Mouse (Mus musculus) neural tube, embryonic 13.5 days (tissue): ENCODE data around the gene Tubb2b. TPM values are rescaled to one million over a fixed set of nuclear protein-coding genes. Genes with fewer than 3 reads are reported as not detected.

Source experiments
- ATAC-seq: fragments of 200-750 bp; cut with Nextera tagmentation; 2 replicates; pipeline ENCODE4 v1.8.0; 2017; ENCODE audit warnings: low read depth, mild to moderate bottlenecking, moderate TSS enrichment, moderate library complexity
- H3K27ac ChIP-seq: fragments of 300-500 bp; sonication (generic); replicated peaks from 2 replicates; pipeline ENCODE4 v1.5.1; 2015; ENCODE audit warnings: moderate library complexity, mild to moderate bottlenecking, inconsistent platforms
- H3K27me3 ChIP-seq: fragments of 300-500 bp; sonication (generic); 2 replicates; pipeline ENCODE4 v1.6.1; 2015; ENCODE audit warnings: mild to moderate bottlenecking, inconsistent platforms
- H3K36me3 ChIP-seq: fragments of 300-500 bp; sonication (generic); 2 replicates; pipeline ENCODE4 v1.6.1; 2015; ENCODE audit warnings: mild to moderate bottlenecking, inconsistent platforms
- H3K4me1 ChIP-seq: fragments of 300-500 bp; sonication (generic); replicated peaks from 2 replicates; pipeline ENCODE4 v1.6.1; 2015; ENCODE audit warnings: inconsistent platforms
- H3K4me2 ChIP-seq: fragments of 300-500 bp; sonication (generic); 2 replicates; pipeline ENCODE4 v1.6.1; 2015; ENCODE audit warnings: inconsistent platforms, mild to moderate bottlenecking, moderate library complexity
- H3K4me3 ChIP-seq: fragments of 300-500 bp; sonication (generic); 2 replicates; pipeline ENCODE4 v1.5.1; 2015; ENCODE audit warnings: mild to moderate bottlenecking, inconsistent platforms
- H3K9ac ChIP-seq: fragments of 300-500 bp; sonication (generic); 2 replicates; pipeline ENCODE4 v1.6.1; 2015; ENCODE audit warnings: moderate library complexity, mild to moderate bottlenecking, inconsistent platforms
- H3K9me3 ChIP-seq: fragments of 300-500 bp; sonication (generic); 2 replicates; pipeline ENCODE4 v1.6.1; 2016; ENCODE audit warnings: inconsistent platforms
- WGBS: fragments of 180-500 bp; shearing (Covaris S2); methylation state at CpG from one replicate; pipeline ENCODE4 v1.1.7; 2015; 5-methylcytosine and 5-hydroxymethylcytosine counted together
- polyA plus RNA-seq: library from polyadenylated mRNA; unstranded; fragments of >200 nt; fragmentation: Nextera tagmentation; extraction: Ambion mirVana; gene quantifications from 2 replicates; pipeline ENCODE4 v1.2.1, GENCODE M21; 2015

Tubb2b gene
- polyA plus RNA-seq, 1 experiment from 2014 or later, result 732 TPM

- no peaks in the 10 kb centered on the region for H3K9me3 ChIP-seq
- H3K4me3 ChIP-seq, result no peak overlapping the region
- no peak overlapping the region for H3K27ac ChIP-seq
- no peak overlapping the region for H3K9ac ChIP-seq
- H3K36me3 ChIP-seq, result 0 out of 2 replicates have a peak, but pooled peaks cover 2% of the 10 kb centered on the region
- no peak overlapping the region for H3K4me2 ChIP-seq
- 0 out of 2 replicates have a peak, but pooled peaks cover 4% of the 10 kb centered on the region for H3K4me1 ChIP-seq
- no peak for ATAC-seq
- no peaks in the 10 kb centered on the region for H3K27me3 ChIP-seq
- WGBS, result 85% methylated on average over 6 of the region's 6 CpGs
Observed at GRCm38 (mm10) chr13:34116508-34116907, 13.8 kb downstream of the Tubb2b start.

GRCm38 (mm10) chr13:34114654-34115053 lies 15.6 kb downstream of the Tubb2b start:
- Histone ChIP-seq H3K4me2 (no peak overlapping the region), H3K4me1 (peaks cover 7% of the 10 kb centered on the region), H3K4me3 (no peak overlapping the region), H3K9me3 (no peaks in the 10 kb centered on the region), H3K36me3 (no peaks in the 10 kb centered on the region), H3K27me3 (no peaks in the 10 kb centered on the region), H3K9ac (no peak overlapping the region), H3K27ac (no peak overlapping the region)
- no peak for ATAC-seq
- 83% methylated on average over 4 of the region's 4 CpGs for WGBS

- WGBS, result 85% methylated on average over 3 of the region's 3 CpGs
- Histone ChIP-seq H3K27me3 (no peaks in the 10 kb centered on the region), H3K27ac (no peak overlapping the region), H3K9me3 (no peaks in the 10 kb centered on the region), H3K36me3 (no peaks in the 10 kb centered on the region), H3K4me3 (no peak overlapping the region), H3K4me2 (no peak overlapping the region), H3K4me1 (peaks cover 6% of the 10 kb centered on the region), H3K9ac (no peak overlapping the region)
- ATAC-seq, result no peak
Observed at GRCm38 (mm10) chr13:34113086-34113485, 17.2 kb downstream of the Tubb2b start.

DNA sequence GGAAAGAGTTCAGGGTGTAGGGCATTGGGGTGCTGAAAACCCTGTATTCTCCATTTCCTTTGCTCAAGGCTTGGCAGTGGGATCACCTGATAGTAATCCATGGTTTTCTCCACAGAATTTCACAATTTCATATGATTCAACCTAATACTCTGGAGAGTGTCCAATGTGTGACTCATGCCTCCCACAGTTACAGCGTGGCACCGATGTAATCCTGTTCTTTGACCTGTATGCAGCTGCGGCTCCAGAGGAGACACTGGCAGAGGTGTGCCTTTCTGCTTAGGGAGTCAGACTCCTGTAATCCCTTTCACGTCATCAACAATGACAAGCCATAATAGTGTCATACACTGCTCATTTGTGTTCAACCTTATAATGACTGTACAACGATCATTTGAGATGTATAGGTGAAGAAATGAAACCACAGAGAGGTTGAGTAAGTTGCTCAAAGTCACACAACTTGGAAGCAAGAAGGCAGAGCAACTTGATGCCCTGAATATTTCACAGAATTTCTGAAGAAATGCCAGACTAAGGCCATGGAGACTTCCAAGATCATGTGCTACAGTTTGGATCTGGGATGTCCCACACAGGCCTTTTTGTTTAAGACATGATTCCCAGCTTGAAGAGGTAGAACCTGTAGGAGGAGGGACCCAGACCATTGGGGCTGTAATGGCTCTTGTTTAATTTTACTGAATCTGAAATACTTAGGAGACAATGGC lies 17.7 kb downstream of the Tubb2b start:
- Histone ChIP-seq H3K27me3 (no peaks in the 10 kb centered on the region), H3K4me2 (no peak overlapping the region), H3K9me3 (no peaks in the 10 kb centered on the region), H3K9ac (no peak overlapping the region), H3K4me1 (peaks cover 6% of the 10 kb centered on the region), H3K36me3 (no peaks in the 10 kb centered on the region), H3K27ac (no peak overlapping the region), H3K4me3 (no peak overlapping the region)
- ATAC-seq, result no peak
- 90% methylated on average over 5 of the region's 5 CpGs for WGBS

- Histone ChIP-seq H3K27me3 (no peaks in the 10 kb centered on the region), H3K36me3 (no peaks in the 10 kb centered on the region), H3K4me3 (no peak overlapping the region), H3K27ac (no peak overlapping the region), H3K4me2 (no peak overlapping the region), H3K4me1 (peaks cover 6% of the 10 kb centered on the region), H3K9ac (no peak overlapping the region), H3K9me3 (no peaks in the 10 kb centered on the region)
- ATAC-seq, result no peak
- WGBS, result 84% methylated on average over 3 of the region's 3 CpGs
Observed at GRCm38 (mm10) chr13:34111878-34112277, 18.4 kb downstream of the Tubb2b start.

- Histone ChIP-seq H3K27ac (no peak overlapping the region), H3K4me1 (peaks cover 6% of the 10 kb centered on the region), H3K4me3 (no peak overlapping the region), H3K9me3 (no peaks in the 10 kb centered on the region), H3K4me2 (no peak overlapping the region), H3K36me3 (no peaks in the 10 kb centered on the region), H3K27me3 (no peaks in the 10 kb centered on the region), H3K9ac (no peak overlapping the region)
- 85% methylated on average over 5 of the region's 5 CpGs for WGBS
- no peak for ATAC-seq
Observed at GRCm38 (mm10) chr13:34111019-34111418, 19.2 kb downstream of the Tubb2b start.

- Histone ChIP-seq H3K36me3 (no peaks in the 10 kb centered on the region), H3K4me2 (no peak overlapping the region), H3K4me1 (peaks cover 6% of the 10 kb centered on the region), H3K4me3 (no peak overlapping the region), H3K27ac (no peak overlapping the region), H3K9ac (no peak overlapping the region), H3K27me3 (no peaks in the 10 kb centered on the region), H3K9me3 (no peaks in the 10 kb centered on the region)
- ATAC-seq, result no peak
- WGBS, result 42% methylated on average over 4 of the region's 4 CpGs
Observed at GRCm38 (mm10) chr13:34109677-34110058, 20.6 kb downstream of the Tubb2b start.

DNA sequence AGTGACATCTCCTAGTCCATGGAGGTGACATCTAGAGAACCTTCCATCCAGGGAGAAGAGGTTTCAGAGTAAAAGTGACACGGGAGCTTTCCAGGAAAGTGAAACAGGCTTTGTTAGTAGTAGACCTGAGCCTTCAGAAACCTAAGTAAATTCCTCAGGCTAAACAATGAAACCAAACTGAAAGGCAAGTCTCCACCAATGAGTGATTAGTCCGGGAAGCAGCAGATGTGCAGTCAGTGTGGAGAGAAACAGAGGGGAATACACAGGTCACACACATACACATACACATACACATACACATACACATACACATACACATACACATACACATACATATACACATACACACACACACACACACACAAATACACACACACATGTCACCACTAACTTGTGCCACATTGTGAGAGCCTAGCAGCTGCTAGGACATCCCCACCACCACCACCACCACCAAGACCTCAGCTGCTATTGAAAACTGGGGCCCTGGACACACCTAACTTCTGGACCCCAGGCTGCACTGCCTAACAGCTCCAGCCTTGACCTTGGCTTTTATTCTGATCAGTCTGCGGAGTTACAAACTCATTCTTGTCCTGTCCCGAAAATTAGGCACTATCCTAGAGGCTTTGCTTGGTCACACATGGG lies 21.1 kb downstream of the Tubb2b start:
- Histone ChIP-seq H3K4me3 (no peak overlapping the region), H3K9ac (no peak overlapping the region), H3K4me2 (no peak overlapping the region), H3K27me3 (no peaks in the 10 kb centered on the region), H3K9me3 (no peaks in the 10 kb centered on the region), H3K27ac (no peak overlapping the region), H3K36me3 (no peaks in the 10 kb centered on the region), H3K4me1 (peaks cover 6% of the 10 kb centered on the region)
- no peak for ATAC-seq
- 74% methylated on average over 4 of the region's 4 CpGs for WGBS

- Histone ChIP-seq H3K36me3 (no peaks in the 10 kb centered on the region), H3K4me2 (no peak overlapping the region), H3K4me1 (peaks cover 6% of the 10 kb centered on the region), H3K27ac (no peak overlapping the region), H3K27me3 (no peaks in the 10 kb centered on the region), H3K4me3 (no peak overlapping the region), H3K9me3 (no peaks in the 10 kb centered on the region), H3K9ac (no peak overlapping the region)
- peak; percentile 53; the same call in 1 of the 2 replicates for ATAC-seq
- 86% methylated on average over 1 of the region's 1 CpGs for WGBS
Observed at GRCm38 (mm10) chr13:34106999-34107398, 23.3 kb downstream of the Tubb2b start.

DNA sequence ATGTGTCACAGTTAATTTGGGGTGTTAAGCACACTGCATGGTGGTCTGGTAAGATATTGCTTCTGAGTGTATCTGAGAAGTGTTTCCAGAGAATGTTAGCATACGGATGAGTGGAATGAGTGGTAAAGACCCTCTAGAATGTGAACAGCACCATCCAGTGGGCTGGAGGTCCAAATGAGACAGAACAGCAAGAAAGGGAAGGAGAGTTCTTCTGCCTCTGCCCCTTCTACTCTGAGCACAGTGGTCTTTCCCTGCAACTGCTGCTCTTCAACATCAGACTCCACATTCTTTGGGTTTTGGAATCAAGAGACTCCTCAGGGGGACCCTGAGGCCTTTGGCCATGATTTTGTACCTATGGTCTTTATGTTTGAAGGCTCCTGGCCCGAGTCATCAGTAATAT lies 24.0 kb downstream of the Tubb2b start:
- H3K4me1 ChIP-seq, result peaks cover 6% of the 10 kb centered on the region
- H3K27me3 ChIP-seq, result no peaks in the 10 kb centered on the region
- no peak for ATAC-seq
- 85% methylated on average over 2 of the region's 2 CpGs for whole genome bisulfite sequencing
- no peak overlapping the region for H3K4me3 ChIP-seq
- no peak overlapping the region for H3K9ac ChIP-seq
- no peaks in the 10 kb centered on the region for H3K36me3 ChIP-seq
- H3K4me2 ChIP-seq, result no peak overlapping the region
- no peaks in the 10 kb centered on the region for H3K9me3 ChIP-seq
- H3K27ac ChIP-seq, result no peak overlapping the region

- Histone ChIP-seq H3K4me2 (no peak overlapping the region), H3K27ac (no peak overlapping the region), H3K27me3 (no peaks in the 10 kb centered on the region), H3K4me3 (no peak overlapping the region), H3K9ac (no peak overlapping the region), H3K4me1 (peaks cover 10% of the 10 kb centered on the region), H3K36me3 (no peaks in the 10 kb centered on the region), H3K9me3 (no peaks in the 10 kb centered on the region)
- ATAC-seq, result no peak
- 66% methylated on average over 1 of the region's 1 CpGs for WGBS
Observed at GRCm38 (mm10) chr13:34105364-34105763, 24.9 kb downstream of the Tubb2b start.

- H3K4me1 ChIP-seq, result peaks cover 7% of the 10 kb centered on the region
- H3K9ac ChIP-seq, result no peak overlapping the region
- no peak overlapping the region for H3K4me3 ChIP-seq
- 91% methylated on average over 9 of the region's 9 CpGs for WGBS
- H3K9me3 ChIP-seq, result no peaks in the 10 kb centered on the region
- ATAC-seq, result no peak
- no peaks in the 10 kb centered on the region for H3K27me3 ChIP-seq
- H3K27ac ChIP-seq, result no peak overlapping the region
- no peaks in the 10 kb centered on the region for H3K36me3 ChIP-seq
- no peak overlapping the region for H3K4me2 ChIP-seq
Observed at GRCm38 (mm10) chr13:34101908-34102307, 28.4 kb downstream of the Tubb2b start.

DNA sequence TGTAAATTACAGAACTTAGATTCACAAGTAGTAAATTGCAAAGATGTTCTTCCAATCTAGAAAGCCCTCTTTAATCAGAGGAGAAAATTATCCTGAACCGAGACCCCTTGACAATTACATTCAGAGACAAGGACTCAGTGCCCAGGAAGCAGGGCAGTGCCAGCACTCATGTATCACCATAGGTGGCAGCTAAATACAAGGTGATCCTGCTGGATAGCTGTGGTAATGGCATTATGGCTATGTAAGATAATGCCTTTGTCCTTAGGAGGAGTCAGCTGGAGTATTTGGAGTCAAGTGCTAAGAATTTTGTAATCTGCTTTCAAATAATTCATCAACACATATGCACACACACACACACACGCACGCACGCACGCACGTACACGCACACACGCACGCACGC lies 29.0 kb downstream of the Tubb2b start:
- 91% methylated on average over 10 of the region's 10 CpGs for WGBS
- H3K27me3 ChIP-seq, result no peaks in the 10 kb centered on the region
- H3K4me1 ChIP-seq, result peaks cover 14% of the 10 kb centered on the region
- H3K9me3 ChIP-seq, result no peaks in the 10 kb centered on the region
- no peak overlapping the region for H3K4me2 ChIP-seq
- H3K36me3 ChIP-seq, result no peaks in the 10 kb centered on the region
- H3K4me3 ChIP-seq, result no peak overlapping the region
- H3K9ac ChIP-seq, result no peak overlapping the region
- no peak for ATAC-seq
- H3K27ac ChIP-seq, result no peak overlapping the region
